Mouse (Mus musculus) megakaryocyte-erythroid progenitor cell, adult 5 weeks (primary cell): ENCODE results near the gene Rnf128. TPM values are rescaled to one million over a fixed set of nuclear protein-coding genes. Genes with fewer than 3 reads are reported as not detected.

ENCODE experiments used
- polyA plus RNA-seq: library from polyadenylated mRNA; stranded (reverse); fragments of >175 nt; gene quantifications from 2 replicates; pipeline ENCODE4 v1.2.3, GENCODE M21; 2012

Rnf128 gene
- polyA plus RNA-seq, result 0.44 and 0.46 TPM in 2 replicates

GRCm38 (mm10) chrX:139562925-139563461 is at the start of gene Rnf128:
Gene Rnf128, plus strand, starts transcription at chrX:139563316.

DNA sequence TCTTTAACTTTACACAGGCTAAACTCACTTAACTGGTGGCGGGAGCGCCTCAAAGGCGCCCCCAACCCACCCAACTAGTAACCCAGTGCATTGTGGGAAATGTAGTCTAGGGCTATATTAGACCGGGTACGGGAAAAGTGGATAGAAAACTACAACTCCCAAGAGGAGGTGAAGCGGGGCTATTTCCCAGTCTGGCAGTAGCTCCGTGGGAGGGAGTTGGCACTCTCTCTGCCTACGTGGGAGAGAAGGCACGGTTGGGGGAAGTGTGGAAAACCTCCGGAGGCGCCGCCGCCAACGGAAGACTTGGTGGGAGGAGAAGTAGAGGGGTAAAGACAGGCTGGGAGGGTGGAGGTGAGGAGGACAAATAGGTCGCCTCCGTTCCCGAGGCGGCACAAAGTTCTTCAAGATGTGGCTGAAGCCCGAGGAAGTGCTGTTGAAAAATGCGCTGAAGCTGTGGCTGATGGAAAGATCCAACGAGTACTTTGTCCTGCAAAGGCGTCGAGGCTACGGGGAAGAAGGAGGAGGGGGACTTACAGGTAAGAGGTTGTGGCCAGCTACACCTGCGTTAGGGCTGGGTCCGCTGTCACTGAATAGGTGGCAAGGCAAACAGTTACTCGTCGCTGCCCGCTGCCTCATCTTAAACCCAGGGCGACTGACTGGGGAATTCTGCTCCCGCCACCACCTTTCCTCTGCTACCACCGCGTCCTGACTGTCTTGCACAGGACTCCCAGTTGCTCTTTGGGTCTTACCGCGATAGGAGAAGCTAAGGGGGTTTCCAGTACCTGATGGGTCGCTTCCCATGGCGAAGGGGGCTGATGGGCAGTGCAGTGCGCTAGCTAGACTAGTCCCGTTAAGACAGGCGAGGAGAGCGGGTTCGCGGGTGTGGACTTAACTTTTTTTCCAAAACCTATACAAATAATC is 121.9 kb downstream of the Rnf128 start, which contains the start of gene Tbc1d8b:
TSS of gene Tbc1d8b (plus strand) at position 222 of the 921 bp plus-strand sequence.

DNA sequence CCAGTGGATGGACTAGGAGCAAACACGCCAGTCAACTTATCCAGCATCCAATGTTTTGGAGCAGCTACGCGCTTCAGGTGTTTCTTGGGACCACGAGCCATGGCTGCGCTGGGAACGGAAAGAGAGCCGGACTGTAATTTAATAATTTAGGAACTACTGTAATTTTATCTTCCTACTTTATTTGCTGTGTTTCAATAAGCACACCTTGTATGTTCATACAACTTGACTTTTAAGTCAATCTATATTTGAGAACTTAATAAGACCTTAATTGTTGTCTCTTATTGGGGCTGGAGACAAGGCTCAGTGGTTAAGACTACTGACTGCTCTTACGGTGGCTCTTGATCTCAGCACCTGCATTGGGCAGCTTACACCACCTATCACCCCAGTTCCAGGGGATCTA is 151.3 kb downstream of the Rnf128 start, which contains the start of gene Gm15013:
TSS of gene Gm15013 (minus strand) at position 101 of the 400 bp plus-strand sequence.

Other genes starting within 250 kb of the Rnf128 start
- gene Trap1a, start 229.6 kb upstream of the Rnf128 start, polyA plus RNA-seq, result 0.17 TPM in 1 of 2 replicates, not detected in the other
- gene D330045A20Rik, start 82.9 kb upstream of the Rnf128 start, polyA plus RNA-seq, result 0.05 and 0.11 TPM in 2 replicates
- 0.31 and 0.36 TPM in 2 replicates for gene Tbc1d8b, start 121.7 kb downstream of the Rnf128 start, polyA plus RNA-seq
- 0.21 TPM in 1 of 2 replicates, not detected in the other for gene Gm15013, start 151.2 kb downstream of the Rnf128 start, polyA plus RNA-seq
- not detected in 2 replicates for gene Ripply1, start 219.0 kb downstream of the Rnf128 start, polyA plus RNA-seq
- not detected in 2 replicates for gene Cldn2, start 237.5 kb downstream of the Rnf128 start, polyA plus RNA-seq